Mouse (Mus musculus): ENCODE measurements at regions not wholly inside any gene's neighbourhood (a gene's known extent, or its start where the extent isn't known, plus 50 kb on each side); places are given as distances from the start of the nearest gene placed in this dataset.

DNA sequence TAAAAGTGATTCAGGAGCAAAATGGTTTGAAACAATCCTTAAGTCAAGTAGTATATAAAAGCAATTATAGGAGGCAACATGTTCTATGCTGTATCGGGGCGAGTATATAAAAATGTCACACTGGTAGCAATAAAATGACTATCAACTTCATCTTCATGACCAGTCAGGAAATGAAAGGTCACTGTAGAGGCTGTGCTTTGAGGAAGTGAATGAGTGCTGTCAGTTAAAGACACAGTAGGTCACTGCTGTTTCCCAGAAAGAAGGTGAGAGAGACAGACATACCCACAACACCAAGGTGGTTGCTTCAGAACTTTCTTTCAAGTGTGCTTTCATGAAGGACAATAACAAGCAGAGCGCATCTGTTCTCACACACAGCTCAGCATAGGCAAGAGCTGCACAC lies 292.4 kb downstream of the Cd47 start:
- no peak for DNase-seq (ENCODE audit: low spot score in 2 of 2)

GRCm38 (mm10) chr16:50095858-50096551 lies 295.7 kb downstream of the Cd47 start:
- DNase-seq (ENCODE audit: low spot score in 2 of 2), result no peak

DNA sequence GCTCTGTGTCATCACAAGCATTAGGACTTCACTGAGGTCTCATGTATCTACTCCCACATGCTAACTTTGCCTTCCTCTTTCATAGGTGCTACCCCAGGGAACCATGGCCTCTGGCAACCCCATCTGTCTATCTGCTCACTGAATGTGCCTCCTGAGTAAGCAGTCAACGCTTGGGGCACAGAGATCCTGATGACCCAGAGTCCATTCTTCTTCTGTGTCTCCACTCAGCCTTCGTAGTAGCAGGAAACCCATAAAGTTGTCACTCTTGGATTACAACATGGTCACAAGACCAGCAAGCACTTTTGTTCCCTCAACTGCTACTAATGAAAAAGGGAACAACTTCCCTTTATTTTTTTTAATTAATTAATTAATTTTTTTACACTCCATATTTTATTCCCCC lies 296.2 kb downstream of the Cd47 start:
- no peak for DNase-seq (ENCODE audit: low spot score in 2 of 2)

DNA sequence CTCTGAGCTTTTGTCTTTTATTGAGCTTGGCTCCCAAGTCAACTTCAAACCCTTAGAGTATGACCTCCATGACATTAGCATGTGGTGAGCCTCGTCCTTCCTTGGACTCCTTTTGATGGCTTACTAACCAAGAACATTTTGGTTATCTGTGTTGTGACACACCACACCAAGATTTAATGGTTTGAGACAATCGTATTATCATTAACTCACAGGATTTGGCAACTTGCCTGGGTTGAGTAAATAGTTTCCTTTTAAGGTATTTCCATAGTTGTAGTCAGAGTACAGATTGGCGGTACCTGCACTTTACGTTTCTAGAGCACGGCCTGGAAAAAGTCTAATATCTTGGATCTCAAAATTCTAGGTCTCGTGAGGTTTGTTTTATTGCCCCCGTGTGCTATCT lies 303.0 kb downstream of the Cd47 start:
- no peak for DNase-seq (ENCODE audit: low spot score in 2 of 2)

GRCm38 (mm10) chr16:50118150-50118549 lies 314.0 kb downstream of the Bbx start:
- peak in 1 of 2 experiments; percentile 5 for DNase-seq (ENCODE audit: low spot score in 2 of 2)

- DNase-seq (ENCODE audit: low spot score in 2 of 2), result no peak
Observed at GRCm38 (mm10) chr16:50122460-50122859, 309.7 kb downstream of the Bbx start.

DNA sequence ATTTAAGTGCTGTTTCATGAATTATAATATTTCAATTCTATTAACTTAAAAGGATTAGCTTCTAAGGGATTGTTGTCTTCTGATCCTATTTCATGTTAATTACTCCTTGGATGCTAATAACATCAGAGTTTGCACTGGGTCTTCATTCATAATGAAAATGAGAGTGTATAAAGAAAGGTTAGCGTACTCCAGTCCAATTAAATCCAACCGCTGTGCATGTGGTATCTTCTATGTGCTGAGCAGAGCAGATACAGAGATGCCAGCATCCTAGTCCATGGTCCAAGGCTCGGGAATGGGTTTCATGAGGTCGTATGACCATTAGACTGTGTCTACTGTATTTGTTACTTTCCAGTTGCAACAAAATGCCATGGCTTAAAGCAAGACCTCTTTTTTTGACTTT lies 307.5 kb downstream of the Bbx start:
- no peak for DNase-seq (ENCODE audit: low spot score in 2 of 2)

DNA sequence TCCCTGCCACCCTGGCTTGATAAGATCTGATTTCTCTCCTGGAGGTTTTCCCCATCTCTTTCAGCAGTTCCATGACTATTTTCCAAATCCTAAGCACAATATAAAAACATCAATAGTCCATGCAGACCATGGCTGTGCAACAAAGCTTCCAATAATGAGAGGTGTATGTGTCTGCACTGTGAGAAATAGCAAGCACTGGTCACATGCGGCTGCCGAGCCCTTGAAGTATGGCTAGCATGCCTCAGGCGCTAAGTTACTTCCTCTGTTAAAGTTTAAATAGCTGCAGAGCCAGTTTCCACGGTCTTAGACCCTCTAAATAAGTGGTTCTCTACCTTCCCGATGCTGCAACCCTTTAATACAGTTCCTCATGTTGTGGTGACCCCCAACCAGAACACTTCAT lies 306.6 kb downstream of the Bbx start:
- DNase-seq (ENCODE audit: low spot score in 2 of 2), result no peak

DNA sequence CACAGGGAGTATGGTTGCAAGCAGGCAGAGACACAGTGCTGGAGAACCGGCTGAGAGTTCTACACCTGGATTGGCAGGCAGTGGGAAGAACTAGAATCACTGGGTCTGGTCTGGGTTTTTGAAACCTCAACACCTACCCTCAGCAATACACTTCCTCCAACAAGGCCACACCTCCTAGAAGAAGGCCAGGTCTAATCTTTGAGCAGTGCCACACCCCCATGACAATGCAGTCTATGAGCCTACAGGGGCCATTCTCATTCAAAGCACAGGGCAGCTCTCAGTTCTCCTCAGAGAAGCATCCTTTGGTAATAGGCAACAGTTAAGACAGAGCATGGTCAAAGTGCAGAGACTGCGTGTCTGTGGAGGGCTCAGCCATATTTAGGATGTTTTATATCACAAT lies 300.8 kb downstream of the Bbx start:
- no peak for DNase-seq (ENCODE audit: low spot score in 2 of 2)

Measured in spleen, postnatal 14 days (tissue).